Mouse (Mus musculus): ENCODE data around the gene Armc9.

Armc9 gene

DNA sequence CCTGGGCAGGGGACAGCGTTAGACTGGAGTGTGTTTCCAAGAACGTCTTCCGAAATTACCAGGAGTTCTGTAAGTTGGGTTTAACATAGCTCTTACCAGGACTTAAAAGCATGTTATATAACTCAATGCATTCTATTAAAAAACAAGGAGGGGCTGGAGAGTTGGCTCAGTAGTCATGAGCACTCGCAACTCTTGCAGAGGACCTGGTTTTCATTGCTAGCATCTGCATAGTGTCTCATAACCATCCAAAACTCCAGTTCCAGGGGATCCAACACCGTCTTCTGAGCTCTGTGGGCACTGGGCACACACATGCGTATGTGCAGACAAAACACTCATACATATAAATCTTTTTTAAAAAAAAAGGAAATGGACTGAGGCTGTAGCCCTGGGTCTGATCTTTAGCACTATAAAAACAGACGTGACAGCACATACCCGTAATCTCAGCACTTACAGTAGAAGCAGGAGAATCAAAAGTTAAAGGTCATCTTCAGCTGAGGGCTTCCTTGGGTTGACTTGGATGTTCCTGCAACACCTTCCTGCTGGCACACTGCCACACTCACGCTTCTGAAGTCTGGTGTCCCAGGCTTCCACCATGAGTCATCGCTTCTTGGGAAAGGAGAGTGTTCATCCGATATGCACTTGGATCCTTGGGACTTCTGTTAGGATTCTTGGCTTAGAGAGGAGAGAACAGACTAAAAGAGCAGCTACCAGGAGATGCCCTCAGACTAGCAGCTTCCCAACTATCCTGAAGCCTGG, 127.4 kb downstream of the Armc9 start:
- DNase-seq (ENCODE audit: low spot score): no peak

DNA sequence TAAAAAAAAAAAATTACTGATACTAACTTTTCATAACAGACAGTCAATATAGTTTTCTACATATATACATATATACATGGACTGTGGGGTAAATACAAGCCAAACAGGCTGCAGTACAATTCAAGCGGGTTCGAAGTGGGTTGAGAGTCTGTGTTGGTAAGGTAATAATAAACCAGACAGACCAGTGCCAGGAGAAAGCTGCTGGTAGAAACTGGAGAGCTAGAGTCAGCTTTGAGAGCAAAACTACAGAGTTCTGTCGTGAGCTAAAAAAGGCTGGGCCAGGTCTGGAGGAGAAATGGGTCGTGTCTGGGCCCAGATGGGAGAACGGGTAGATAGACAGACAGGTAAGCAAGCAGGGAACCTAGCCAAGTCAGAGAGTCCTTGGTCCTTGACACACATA, 129.5 kb downstream of the Armc9 start:
- no peak for DNase-seq (ENCODE audit: low spot score)

DNA sequence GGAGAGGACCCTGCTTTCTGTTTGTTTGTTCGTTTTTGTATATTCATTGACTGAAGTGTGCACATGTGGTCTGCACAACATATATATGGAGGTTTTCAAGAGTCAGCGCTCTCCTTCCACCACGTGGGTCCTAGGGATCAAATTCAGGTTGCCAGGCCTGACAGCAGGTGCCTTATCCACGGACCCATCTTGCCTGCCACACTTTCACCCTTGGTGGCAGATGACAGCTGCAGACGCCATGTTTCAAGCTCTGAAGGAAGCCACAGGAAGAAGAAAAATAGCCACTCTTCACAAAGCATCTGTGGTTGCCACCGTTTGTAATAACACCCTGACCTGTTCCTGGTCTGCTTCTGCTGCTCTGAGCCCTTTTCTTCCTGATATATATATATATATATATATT, 130.7 kb downstream of the Armc9 start:
- DNase-seq (ENCODE audit: low spot score): no peak

DNA sequence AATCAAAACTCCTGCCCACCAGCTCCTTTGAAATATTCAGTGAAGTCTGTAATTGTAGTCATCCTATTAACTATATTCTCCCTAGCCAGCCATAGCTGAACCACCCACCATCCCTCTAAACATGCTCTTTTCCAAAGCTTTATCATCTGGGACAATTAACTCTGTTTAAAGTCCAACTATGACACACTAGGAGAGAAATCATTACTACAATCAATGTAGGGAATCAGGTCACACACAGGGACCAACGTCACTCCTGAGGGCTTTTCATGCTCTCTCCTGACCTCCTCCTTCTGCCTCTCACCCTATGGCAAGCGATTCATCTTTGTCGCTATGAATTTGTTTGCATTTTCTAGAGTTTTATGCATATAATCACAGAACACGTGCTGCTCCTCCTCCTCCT, 132.9 kb downstream of the Armc9 start:
- DNase-seq (ENCODE audit: low spot score): no peak

DNA sequence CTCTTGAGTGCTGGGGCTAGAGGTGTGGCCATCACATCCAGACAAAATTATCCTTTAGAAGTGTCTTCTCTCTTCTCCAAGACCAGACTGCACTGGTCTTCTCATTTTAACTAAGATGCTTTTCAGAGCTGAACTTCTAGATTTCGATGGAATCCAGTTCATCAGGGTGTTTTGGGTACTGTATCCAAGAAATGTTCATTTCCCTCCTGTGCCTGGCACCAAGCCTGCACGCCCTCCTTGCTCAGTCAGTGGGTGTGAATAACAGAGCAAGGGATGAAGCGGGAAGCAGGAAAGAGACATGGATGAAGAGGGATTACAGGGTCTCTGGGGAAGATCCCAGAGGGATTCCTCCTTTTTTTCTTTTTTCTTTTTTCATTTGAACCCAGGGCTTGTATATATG, 135.9 kb downstream of the Armc9 start:
- DNase-seq (ENCODE audit: low spot score): no peak

DNA sequence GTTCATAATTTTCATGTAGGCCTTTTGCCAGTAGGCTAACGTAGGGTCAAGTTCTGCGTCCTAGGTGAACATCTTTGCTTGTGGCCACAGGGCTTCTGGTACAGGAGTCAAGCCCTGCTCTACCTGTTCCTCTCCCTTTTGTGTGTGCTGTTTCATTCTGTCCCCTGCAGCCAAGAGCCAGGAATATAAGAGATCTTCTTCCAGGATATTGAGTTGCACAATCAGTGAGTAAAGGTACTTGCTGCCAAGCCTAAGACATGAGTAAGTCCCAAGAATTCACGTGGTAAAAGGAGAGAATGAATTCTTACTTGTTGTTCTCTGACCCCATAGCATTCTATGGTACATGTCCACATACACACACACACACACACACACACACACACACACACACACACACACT, 138.5 kb downstream of the Armc9 start:
- no peak for DNase-seq (ENCODE audit: low spot score)

DNA sequence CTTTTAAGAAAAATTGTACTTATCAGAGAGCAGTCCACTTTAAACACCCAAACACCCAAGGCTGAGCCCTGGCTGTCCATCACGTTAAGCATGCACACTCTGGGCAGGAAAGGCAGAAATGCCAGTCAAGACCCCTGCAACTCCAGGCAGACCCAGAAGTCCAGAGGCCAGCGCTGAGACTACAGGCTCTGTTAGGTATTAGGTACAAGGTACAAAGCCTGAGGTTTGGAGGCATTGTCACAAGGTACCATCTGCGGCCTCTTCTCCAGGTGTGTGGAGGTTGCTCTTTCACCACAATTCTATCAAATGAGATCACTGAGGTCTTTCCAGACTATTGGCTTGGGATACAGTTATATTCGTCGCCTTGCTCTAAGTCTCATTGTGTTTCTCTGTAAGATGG, 139.3 kb downstream of the Armc9 start:
- DNase-seq (ENCODE audit: low spot score): no peak

DNA sequence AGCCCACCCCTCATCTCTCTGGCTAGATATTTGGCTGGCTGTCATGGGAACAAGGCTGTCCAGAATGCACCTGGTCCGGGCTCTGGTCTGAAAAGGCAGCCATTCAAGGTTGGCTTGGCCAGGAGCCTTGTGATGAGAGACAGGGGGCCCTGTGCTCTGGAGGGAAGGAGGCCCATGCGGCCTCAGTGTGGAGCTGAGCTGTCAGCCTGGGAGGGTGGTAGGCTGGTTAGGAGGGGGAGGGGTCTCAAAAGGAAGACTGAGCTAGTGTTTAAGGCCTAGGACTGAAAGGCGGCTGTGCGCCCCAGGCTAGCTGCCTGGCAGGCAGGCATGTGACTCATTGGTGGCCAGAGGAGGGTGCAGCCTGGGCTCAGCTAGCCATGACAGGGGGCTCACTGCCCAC, 139.9 kb downstream of the Armc9 start:
- DNase-seq (ENCODE audit: low spot score): no peak

DNA sequence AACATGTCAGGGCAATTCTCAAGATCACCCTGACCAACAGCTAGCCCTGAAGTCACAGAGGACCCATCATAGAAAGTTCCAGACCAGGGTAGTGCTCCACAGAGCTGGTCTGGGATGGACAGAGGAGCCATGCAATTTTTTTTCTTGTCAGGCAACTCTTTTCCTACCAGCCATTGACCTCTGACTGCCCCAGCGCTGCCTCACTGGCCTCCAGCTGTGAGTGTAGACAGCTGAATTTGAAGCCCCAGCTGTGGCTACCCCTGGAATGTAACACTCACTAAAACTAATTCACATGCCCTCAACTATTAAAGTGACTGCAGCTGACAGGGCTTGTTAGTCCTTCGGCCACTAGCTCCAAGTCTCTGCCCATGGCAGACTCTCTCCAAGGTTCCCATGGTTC, 145.5 kb downstream of the Armc9 start:
- no peak for DNase-seq (ENCODE audit: low spot score)

DNA sequence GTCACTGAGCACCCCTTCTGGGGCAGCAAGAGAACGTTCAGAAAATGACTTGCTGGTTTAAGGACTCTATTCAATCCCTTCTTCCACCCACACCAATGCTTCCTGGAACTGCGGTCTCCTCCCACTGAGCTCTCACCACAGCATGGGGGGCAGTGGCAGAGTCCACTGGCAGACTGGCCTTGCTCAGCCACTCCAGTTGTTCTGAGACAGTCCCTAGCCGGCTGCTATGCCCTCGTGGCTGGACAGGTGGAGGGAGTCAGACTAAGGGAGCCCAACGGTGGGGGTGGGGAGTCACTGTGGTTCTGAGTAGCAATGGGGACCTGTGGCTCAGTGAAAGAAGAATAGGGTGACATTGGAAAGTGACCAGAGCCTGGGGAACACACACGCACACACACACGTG, 146.2 kb downstream of the Armc9 start:
- no peak for DNase-seq (ENCODE audit: low spot score)

DNA sequence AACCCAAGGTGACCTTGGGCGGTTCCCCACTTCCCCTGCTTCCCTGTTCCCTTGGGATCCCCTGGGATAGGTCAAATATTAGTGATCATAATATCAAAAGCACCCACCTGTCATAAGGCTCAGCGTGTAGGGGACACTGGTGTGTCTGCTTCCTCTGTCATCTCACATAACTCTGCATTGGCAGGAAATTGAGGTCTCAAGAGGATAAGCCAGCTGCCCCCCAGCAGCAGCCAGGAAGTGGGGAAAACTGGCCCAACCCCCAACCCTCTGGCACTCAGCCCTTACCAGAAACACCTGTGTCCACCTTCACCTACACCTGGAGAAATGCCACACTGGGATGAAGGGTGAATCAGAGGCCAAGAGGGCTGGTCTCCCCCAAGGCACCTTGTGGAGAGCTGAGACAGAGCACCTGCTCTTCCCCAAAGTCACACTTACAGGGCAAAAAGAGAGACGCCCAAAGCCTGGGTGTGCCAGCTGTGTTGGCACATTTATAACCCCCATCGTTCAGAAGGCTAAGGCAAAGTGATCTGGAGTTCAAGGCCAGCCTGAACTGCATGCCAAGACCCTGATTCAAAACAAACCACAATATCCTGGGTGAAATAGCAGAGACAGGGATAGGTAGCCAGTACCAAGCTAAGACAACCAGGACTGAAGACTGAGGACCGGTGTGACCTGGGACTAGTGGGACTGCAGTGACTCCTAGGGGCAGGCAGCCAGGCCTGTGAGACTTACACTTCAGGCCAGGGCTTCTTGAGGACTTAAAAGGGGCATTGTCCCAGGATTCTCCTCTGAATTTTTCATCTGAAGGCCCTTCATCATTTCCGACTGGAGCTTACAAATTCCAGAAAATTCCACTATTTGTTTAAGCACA, 146.9 kb downstream of the Armc9 start:
- DNase-seq (ENCODE audit: low spot score): no peak

DNA sequence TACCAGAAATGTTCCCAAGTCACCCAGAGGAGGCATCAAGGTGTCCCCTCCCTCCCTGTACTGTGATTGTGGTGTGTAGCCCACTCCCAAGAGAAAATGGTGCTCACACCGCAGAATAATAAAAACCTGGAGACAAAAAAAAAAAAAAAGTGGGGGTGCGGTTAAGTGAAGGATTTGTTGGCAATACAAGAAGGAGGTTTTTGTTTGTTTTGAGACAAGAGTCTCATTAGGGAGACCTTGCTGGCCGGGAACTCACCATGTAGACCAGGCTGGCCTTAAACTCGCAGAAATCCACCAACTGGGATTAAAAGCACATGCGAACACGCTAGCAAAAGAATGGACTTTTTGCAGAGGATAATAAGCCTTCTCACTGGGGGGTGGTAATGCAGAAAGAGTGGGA, 148.0 kb downstream of the Armc9 start, which contains the start of gene B3gnt7:
B3gnt7 (plus strand) TSS at position 301 of the 400 bp plus-strand sequence.
- DNase-seq (ENCODE audit: low spot score): no peak

DNA sequence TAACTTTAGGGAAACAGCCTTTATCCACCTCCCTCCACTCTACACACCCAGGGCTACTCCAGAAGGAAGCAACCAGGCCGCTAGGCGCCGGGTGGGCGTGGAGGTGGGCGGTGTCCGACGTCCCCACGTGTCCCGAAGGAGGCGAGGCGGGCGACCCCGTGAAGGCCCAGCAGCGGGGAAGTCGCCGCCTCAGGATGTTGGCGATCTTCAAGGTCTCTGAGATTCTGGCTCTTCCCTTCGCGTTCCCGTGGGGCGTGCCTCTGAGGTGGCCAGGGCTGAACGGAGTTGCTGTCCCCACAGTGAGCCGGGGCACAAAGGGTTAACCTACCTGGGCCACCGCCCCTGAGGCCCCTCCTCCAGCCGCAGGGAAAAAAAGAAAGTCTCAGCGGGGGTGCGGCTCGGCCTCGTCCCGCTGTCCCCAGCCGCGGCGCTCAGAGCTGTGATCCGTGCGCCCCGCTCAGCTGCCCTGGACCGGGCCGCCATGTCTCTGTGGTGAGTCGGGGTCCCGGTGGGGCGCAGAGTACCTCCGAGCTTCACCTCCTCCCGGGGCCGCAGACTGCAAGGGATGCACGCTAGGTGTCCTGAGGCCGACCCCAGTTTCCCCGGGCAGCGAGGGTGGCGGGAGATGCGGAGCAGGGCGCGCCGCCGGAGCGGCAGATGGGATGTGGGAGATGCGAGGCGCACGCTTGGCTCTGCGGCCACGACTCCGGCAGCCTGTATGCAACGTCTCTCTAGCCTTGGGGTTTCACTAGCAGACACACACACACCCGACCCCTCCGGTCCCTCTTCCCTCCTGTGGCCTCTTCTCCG, 148.7 kb downstream of the Armc9 start:
- DNase-seq (ENCODE audit: low spot score): no peak

DNA sequence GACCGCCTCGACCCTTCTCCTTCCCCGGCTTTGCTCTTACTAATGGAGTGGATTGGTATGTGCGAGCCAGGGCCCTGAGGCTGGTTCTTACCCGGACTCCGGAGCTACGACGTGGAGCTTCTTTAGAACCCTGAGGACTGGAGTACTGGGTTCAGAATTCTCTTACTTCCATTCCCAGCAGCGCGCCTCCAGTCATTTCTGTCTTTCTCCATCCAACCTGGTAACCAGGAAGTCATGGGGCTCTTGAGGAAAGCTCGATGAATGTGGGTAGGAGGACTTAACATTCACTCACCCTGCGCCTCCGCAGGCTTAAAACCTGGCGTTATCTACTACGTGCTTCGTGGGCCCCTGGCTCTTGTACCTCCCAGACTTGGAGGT, 149.3 kb downstream of the Armc9 start:
- DNase-seq (ENCODE audit: low spot score): no peak

DNA sequence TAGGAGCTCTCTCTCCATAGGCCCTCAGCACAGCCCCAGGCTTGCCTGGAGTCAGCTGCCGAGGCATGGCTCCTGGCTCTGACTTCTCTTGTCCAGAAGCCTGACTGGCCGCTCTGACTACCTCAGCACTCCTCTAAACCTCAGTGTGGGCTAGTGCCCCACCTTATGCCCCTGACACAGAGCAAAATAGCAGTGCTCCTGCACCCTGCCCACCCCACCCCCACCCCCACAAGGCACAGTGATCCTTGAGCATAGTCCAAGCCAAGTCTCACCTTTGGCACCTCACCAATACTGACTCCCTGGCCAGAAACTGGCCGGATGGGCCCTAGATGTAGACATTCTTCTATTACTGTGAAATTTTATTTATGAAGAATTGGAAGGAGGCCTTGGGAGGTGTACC, 152.1 kb downstream of the Armc9 start:
- DNase-seq (ENCODE audit: low spot score): no peak

DNA sequence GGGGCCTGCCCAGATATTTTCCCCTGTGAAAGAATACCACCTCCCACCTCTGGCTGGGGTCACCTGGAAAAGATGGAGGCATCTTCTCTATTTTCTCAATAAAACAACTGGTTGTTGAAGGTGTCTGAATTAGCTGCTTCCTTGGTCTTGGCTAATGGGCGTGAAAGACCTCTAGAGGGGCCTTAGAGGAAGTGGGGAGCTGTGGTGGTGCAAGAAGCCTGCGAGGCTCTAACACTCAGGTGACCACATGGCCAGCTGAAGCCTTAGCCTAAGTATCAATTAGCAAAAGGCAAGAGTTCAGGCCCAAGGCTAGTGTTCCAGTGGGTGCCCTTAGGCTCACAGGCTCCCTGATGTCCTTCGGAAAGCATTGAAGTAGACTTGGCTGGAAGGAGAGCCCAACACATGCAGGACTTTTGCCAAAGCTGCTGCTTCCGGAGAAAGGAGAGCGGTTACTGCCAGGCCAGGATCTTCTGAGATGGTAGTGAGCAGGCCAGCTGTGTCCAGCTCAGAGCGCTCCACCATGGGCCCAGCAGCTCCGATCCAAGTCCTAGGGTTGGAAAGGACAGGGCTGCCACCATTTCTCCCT, 152.7 kb downstream of the Armc9 start:
- DNase-seq (ENCODE audit: low spot score): no peak

DNA sequence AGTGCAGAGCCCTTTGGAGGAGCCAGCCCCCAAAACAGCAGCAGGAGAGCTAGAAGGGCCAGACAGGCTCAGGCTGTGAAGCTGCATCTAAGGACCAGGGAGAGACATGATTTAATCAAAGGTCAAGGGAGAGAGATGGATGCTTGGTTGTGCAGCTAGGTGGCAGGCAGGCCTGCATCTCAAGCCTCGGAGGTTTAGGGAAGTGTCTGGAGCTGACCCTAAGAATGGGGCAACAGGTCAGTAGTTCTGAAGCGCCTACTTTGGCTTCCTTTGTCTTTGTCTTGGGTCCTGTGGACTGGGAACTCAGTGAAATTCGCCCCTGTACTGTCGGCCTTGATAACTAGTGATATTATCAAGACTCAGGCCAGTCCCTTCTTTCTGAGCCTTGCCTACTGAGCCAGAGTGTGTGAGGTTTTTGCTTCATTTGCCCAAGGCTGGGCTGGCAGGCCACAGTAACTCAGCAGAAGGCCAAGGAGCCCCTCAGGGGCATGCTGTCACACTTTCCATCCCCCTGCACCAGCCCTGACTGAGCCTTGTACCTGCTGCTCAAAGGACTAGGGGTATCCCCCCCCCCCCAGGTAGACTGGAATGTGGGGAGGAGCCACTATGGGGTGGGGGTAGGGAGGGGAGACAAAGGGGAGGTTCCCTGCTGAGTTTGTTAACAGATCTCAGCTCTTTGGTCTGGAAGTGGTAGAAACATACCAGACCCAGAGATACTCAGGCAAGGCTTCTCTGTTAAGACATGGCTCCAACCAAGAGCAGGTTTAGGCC, 153.5 kb downstream of the Armc9 start:
- DNase-seq (ENCODE audit: low spot score): no peak

DNA sequence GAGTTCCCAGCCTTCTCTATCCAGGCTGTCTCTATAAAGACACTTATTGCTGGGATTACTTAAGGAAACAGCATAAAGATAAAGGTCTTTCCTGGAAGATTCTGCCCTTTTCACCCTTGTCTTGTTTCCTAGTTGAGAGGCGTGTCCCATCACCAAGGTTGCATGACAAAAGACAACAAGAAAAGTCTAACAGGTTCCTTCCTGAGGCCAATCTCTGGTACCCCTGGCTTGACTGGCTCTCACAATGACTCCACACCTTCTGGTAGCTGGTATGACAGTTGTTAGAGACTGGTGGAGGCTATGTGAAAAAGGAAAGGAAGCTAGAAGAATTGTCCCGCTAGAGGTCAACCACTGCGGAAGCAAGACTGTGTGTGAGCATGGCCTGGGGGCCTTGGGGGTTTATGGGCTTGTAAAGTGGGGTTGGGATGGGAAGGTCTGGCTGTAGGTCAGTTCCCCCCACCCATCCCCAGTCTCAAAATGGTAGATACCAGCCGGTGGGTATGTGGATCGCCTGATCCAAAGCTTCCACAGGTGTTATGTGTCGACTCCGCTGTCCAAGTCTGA, 154.8 kb downstream of the Armc9 start:
- no peak for DNase-seq (ENCODE audit: low spot score)

DNA sequence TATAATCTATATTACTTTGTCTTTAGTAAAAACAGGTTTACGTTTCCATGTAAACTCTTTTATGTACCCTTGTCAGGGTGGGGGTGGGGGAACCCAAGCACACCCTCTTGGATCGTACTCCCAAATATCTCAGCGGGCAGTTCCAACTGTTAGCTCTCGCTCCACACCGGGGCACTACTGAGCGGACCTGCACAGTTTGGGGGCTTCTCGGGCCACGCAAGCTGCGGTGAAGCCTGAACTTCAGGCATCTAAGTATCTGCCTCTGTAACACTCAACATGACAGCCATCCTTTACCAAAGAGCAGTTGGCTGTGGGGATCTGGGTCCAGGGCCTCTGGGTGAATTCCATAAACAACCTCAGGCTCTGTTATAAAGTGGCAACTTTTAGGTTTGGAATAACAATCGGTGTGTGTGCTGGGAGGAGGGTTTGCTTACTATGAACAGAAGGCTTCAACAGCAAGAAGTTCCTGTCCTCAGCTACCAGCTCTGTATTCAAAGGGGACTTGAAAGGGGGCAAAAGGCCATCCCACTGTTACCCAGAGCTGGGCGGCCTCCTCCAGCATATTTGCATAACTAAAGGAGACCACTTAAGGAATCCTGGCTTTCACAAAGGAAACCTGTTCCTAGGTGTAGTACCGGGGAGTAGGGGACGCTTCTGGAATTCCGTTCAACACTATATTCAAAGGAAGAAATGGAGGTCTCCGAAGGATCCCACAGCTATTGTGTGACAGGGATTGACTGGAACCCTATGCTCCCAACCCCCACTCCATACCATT, 156.1 kb downstream of the Armc9 start:
- no peak for DNase-seq (ENCODE audit: low spot score)

DNA sequence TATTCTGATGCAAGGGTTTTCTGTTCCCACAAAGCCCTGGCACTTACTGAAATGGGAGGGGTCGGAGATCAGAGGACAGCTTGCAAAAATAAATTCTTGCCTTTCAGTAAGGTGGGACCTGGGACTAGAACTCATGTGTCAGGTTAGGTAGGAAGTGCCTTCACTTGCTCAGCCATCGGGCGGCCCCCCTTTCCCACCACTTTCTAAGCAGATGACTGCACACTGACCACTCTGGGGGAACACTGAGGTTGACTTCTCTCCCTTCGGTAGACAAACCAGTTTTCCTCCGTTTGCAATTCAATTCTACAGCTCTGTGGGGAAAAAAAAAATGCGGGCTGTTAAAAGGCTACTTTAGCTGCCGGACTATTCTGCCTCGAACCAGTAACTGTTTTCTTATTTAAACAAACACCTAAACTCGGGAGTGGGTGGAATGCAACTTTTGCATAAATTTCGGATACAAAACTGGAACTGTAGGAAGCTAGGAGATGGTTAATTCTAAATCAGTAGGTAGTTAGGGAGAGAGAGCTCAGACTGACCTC, 157.0 kb downstream of the Armc9 start:
- no peak for DNase-seq (ENCODE audit: low spot score)
